ENCODE assay signal across 10 mouse cellular contexts in the genomic region with DNA sequence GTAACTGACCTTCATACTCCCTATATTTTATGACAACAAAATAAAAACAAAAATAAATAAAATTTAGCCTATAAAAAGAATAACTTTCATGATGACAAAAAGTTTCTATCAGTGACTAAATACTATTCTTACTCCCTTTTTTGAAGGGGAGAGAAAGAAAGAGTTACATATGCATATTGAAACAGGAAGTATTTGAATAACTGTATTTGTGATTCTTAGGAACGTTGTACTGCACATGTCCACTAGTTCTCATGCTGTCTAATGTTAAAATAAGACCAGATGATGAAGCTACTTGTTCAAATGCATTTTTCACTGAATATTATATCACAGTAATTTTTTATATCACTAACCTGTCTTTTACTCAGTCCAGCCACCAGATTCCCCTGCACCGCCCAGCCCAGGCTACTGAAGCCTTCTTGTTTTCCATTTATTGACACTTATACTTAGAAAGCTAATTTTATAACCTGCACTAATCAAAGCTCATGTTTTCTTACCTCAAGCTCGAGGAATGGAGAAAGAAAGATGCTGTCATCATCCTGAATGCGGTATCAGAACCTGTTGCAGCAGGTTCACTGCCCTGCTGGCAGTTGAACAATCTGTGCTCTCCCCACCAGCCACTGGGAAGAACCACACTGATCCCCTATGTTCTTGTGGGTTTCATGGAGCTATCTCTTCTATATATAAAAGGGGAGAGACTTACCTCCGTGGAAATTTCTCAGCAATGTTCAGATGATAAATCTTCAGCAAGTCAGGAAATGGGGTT. TPM values are rescaled to one million over a fixed set of nuclear protein-coding genes. Genes with fewer than 3 reads are reported as not detected.
DNase-seq lines count a peak whose midpoint lies in the region; ATAC-seq and TF ChIP-seq lines count a peak whose summit lies in the region.
"Not testable (repeated sequence)": the region's sequence is repeated elsewhere in the genome, so short reads cannot be mapped to it uniquely, and the experiment has no call there.
"Had no signal": no experiment of that assay in that cellular context is flagged by ENCODE, and none has a peak within 500 bp of the region (broad histone marks: within the 10 kb centered on the region; RNA-seq: fewer than 3 reads in every experiment).

No protein-coding gene starts in this region.

- not testable (repeated sequence) for H3K4me1 ChIP-seq in heart, adult 2 months (ENCODE audit: control insufficient read depth, insufficient read depth, low read length); lung, adult 2 months (ENCODE audit: control insufficient read depth, insufficient read depth, low read length)

- not testable (repeated sequence) for TF ChIP-seq POLR2A in heart, adult 2 months (IDR thresholded peaks at IDR 0.05; ENCODE audit: insufficient read depth, low read depth, low read length); lung, adult 2 months (IDR thresholded peaks at IDR 0.05; ENCODE audit: borderline replicate concordance, extremely low read depth, low read depth, low read length); myocyte (IDR thresholded peaks at IDR 0.05; ENCODE audit: insufficient read length, low read depth)

- not testable (repeated sequence) for H3K36me3 ChIP-seq in heart, adult 2 months (ENCODE audit: control insufficient read depth, insufficient read depth, low read length); myocyte (ENCODE audit: control insufficient read depth, insufficient read depth); splenic B cell, adult 2 months (ENCODE audit: control insufficient read depth, insufficient read depth, low read length, poor library complexity, severe bottlenecking)

- H3K4me3 ChIP-seq in heart, adult 2 months, result peak overlapping the region; percentile 51
- H3K4me3 ChIP-seq in lung, adult 2 months (replicated peaks; ENCODE audit: extremely low read depth, low read depth, low read length), result peak overlapping the region; percentile 29
- not testable (repeated sequence) for H3K4me3 ChIP-seq in myocyte

- H3K4me2 ChIP-seq in myocyte (ENCODE audit: low read depth), result peak overlapping the region; percentile 52

- peak; percentile 3; the same call in 1 of the 2 replicates for TF ChIP-seq CTCF in heart, adult 2 months (IDR thresholded peaks at IDR 0.05)
- TF ChIP-seq CTCF in lung, adult 2 months (IDR thresholded peaks at IDR 0.05; ENCODE audit: insufficient read depth, low read length), result not testable (repeated sequence)

- H3ac ChIP-seq in myocyte (ENCODE audit: control insufficient read depth, insufficient read length), result not testable (repeated sequence)

- intact Hi-C loops in heart, adult 2 months (cut with DNase I), result loop anchor here (2.0 to 10.0 kb wide), 2 partner anchors 55 to 77 kb away; no protein-coding TSS in a partner anchor

- peak overlapping the region; percentile 51; the same call in 1 of the 2 replicates for H3K9ac ChIP-seq in heart, adult 2 months (ENCODE audit: low read depth, low read length)

- WGBS in heart, adult 2 months, result 27% methylated on average over 5 of the region's 5 CpGs
- 28% methylated on average over 5 of the region's 5 CpGs for WGBS in lung, adult 2 months

- peak overlapping the region; percentile 83 for H3K27ac ChIP-seq in heart, adult 2 months

- ATAC-seq in inflammation-experienced regulatory T-cells, adult 6 months, result peak; percentile 41

- H3K27me3 ChIP-seq in heart, adult 2 months (ENCODE audit: control insufficient read depth, insufficient read depth, low read length); myocyte (ENCODE audit: control insufficient read depth, insufficient read depth, insufficient read length); splenic B cell, adult 2 months (ENCODE audit: control insufficient read depth, insufficient read depth, low read length, poor library complexity, severe bottlenecking): not testable (repeated sequence)

- H3K79me2 ChIP-seq in heart, adult 2 months (replicated peaks; ENCODE audit: control insufficient read depth, insufficient read depth, low read length); myocyte (ENCODE audit: control insufficient read depth, insufficient read depth): not testable (repeated sequence)

- not testable (repeated sequence) for TF ChIP-seq EP300 in heart, adult 2 months (IDR thresholded peaks at IDR 0.05; ENCODE audit: insufficient read depth, low read depth, low read length)

- peak; percentile 20 for DNase-seq in 416B (ENCODE audit: low read depth)
- DNase-seq in T-cell, adult 2 months (ENCODE audit: low spot score), result peak; percentile 13
- peak; percentile 34 to 37 for DNase-seq in cerebellum, postnatal 14 days
- not testable (repeated sequence) for DNase-seq in heart, adult 2 months; lung, adult 2 months
- DNase-seq in splenic B cell, adult 2 months (ENCODE audit: low read depth, low spot score), result peak; percentile 33

RNA-seq across cellular contexts. Expression of gene Ifi211, which starts 33.4 kb away (rescaled TPM):
- total RNA-seq in heart, adult 2 months (2021), result 1 to 10 TPM; 2.6 to 3.0 TPM
- polyA plus RNA-seq in heart, adult 2 months (2012; rRNA removed), result 0.85 and 1.3 TPM in 2 replicates
- 1 to 10 TPM; 1.1 to 7.2 (median 2.0) TPM for polyA plus RNA-seq in inflammation-experienced regulatory T-cells, adult 6 months (2017; shearing (Covaris generic))
- 0.22 TPM in 1 of 2 replicates, not detected in the other for polyA plus RNA-seq in lung, adult 2 months (2012; rRNA removed)
- 1.9 TPM for polyA plus RNA-seq in myocyte (2012; fragmentation: generic; extraction: Trizol)
- total RNA-seq: layer of hippocampus, postnatal 36 days had no signal
- polyA plus RNA-seq: testis, adult 2 months had no signal
